Mouse (Mus musculus): ENCODE results near the gene Wdr46.

- TF ChIP-seq CTCF (IDR thresholded peaks at IDR 0.05; ENCODE audit: low read depth) (no peak), EP300 (optimal IDR thresholded peaks at IDR 0.05) (no peak)
Measured at GRCm38 (mm10) chr17:33952879-33953278, 12.4 kb downstream of the Wdr46 start.

All from stomach, postnatal 0 days (tissue).